Mouse (Mus musculus) liver, postnatal 0 days (tissue): ENCODE results near the gene Tcp10a.
"Not testable (repeated sequence)": the region's sequence is repeated elsewhere in the genome, so short reads cannot be mapped to it uniquely, and the experiment has no call there.

Experiments
- CTCF ChIP-seq: sonication (generic); IDR thresholded peaks from 2 replicates; pipeline ENCODE4 v1.5.1; 2016; ENCODE audit warnings: antibody characterized with exemption, low read depth
- EP300 ChIP-seq: IDR thresholded peaks from 2 replicates; pipeline ENCODE4 v1.6.1; 2016; ENCODE audit warnings: antibody characterized with exemption, low read depth, mild to moderate bottlenecking

GRCm38 (mm10) chr17:7324346-7324745 is at the start of gene Tcp10a:
- TF ChIP-seq CTCF, EP300: not testable (repeated sequence)
